Mouse (Mus musculus) heart, embryonic 16.5 days (tissue): ENCODE measurements around the gene Dnah10. TPM values are rescaled to one million over a fixed set of nuclear protein-coding genes. Genes with fewer than 3 reads are reported as not detected.

Source experiments
- ATAC-seq: fragments of 200-750 bp; cut with Nextera tagmentation; replicated peaks from 2 replicates; pipeline ENCODE4 v1.8.0; 2017; ENCODE audit warnings: moderate number of reproducible peaks; ENCODE audit not compliant: insufficient read depth, low FRiP score; ENCODE audit errors: extremely low read depth
- H3K27ac ChIP-seq: fragments of 300-500 bp; sonication (generic); 2 replicates; pipeline ENCODE4 v1.5.1; 2014; ENCODE audit warnings: mild to moderate bottlenecking, low read length, control low read depth, moderate library complexity
- H3K27me3 ChIP-seq: fragments of 300-500 bp; sonication (generic); 2 replicates; pipeline ENCODE4 v1.6.1; 2014; ENCODE audit warnings: low read length, mixed read lengths; ENCODE audit not compliant: control insufficient read depth, insufficient read depth
- H3K36me3 ChIP-seq: fragments of 300-500 bp; sonication (generic); 2 replicates; pipeline ENCODE4 v1.6.1; 2014; ENCODE audit not compliant: control insufficient read depth, insufficient read depth
- H3K4me1 ChIP-seq: fragments of 300-500 bp; sonication (generic); 2 replicates; pipeline ENCODE4 v1.6.1; 2014; ENCODE audit warnings: low read length, mixed read lengths; ENCODE audit not compliant: control insufficient read depth, insufficient read depth
- H3K4me2 ChIP-seq: fragments of 300-500 bp; sonication (generic); 2 replicates; pipeline ENCODE4 v1.6.1; 2014; ENCODE audit warnings: low read depth, mild to moderate bottlenecking, control low read depth, low read length
- H3K4me3 ChIP-seq: fragments of 300-500 bp; sonication (generic); 2 replicates; pipeline ENCODE4 v1.5.1; 2014; ENCODE audit warnings: mild to moderate bottlenecking, control low read depth, low read length
- H3K9ac ChIP-seq: fragments of 300-500 bp; sonication (generic); 2 replicates; pipeline ENCODE4 v1.6.1; 2014; ENCODE audit warnings: low read length, control low read depth
- H3K9me3 ChIP-seq: fragments of 300-500 bp; sonication (generic); replicated peaks from 2 replicates; pipeline ENCODE4 v1.6.1; 2016; ENCODE audit warnings: low read length; ENCODE audit not compliant: control insufficient read depth
- WGBS: fragments of 180-500 bp; shearing (Covaris S2); extraction: QIAGEN DNeasy Blood & Tissue Kit; methylation state at CpG from one replicate; pipeline ENCODE4 v1.1.7; 2014; 5-methylcytosine and 5-hydroxymethylcytosine counted together
- polyA plus RNA-seq: library from polyadenylated mRNA; unstranded; fragments of >200 nt; fragmentation: Nextera tagmentation; extraction: Ambion mirVana; gene quantifications from 2 replicates; pipeline ENCODE4 v1.2.1, GENCODE M21; 2015

The Dnah10 gene
- polyA plus RNA-seq, 1 experiment from 2014 or later, result 0.09 TPM

GRCm38 (mm10) chr5:124779926-124780325, 55.0 kb downstream of the Dnah10 start:
- H3K4me1 ChIP-seq, result no peaks in the 10 kb centered on the region
- no peaks in the 10 kb centered on the region for H3K36me3 ChIP-seq
- H3K4me3 ChIP-seq, result no peak overlapping the region
- no peak overlapping the region for H3K9ac ChIP-seq
- H3K27me3 ChIP-seq, result no peaks in the 10 kb centered on the region
- no peak overlapping the region for H3K27ac ChIP-seq
- no peak for ATAC-seq
- H3K4me2 ChIP-seq, result no peak overlapping the region
- WGBS, result 74% methylated on average over 7 of the region's 7 CpGs
- no peaks in the 10 kb centered on the region for H3K9me3 ChIP-seq

- WGBS, result 60% methylated on average over 8 of the region's 8 CpGs
- Histone ChIP-seq H3K4me3 (no peak overlapping the region), H3K4me2 (no peak overlapping the region), H3K27me3 (no peaks in the 10 kb centered on the region), H3K9me3 (peaks cover 6% of the 10 kb centered on the region), H3K4me1 (no peaks in the 10 kb centered on the region), H3K36me3 (no peaks in the 10 kb centered on the region), H3K27ac (no peak overlapping the region), H3K9ac (no peak overlapping the region)
- ATAC-seq, result no peak
Measured at GRCm38 (mm10) chr5:124781696-124782095, 56.8 kb downstream of the Dnah10 start.

- Histone ChIP-seq H3K27ac (no peak overlapping the region), H3K4me3 (no peak overlapping the region), H3K9ac (no peak overlapping the region), H3K4me1 (no peaks in the 10 kb centered on the region), H3K4me2 (no peak overlapping the region), H3K36me3 (no peaks in the 10 kb centered on the region), H3K27me3 (no peaks in the 10 kb centered on the region), H3K9me3 (peaks cover 6% of the 10 kb centered on the region)
- WGBS, result 74% methylated on average over 7 of the region's 7 CpGs
- no peak for ATAC-seq
Measured at GRCm38 (mm10) chr5:124785650-124786049, 60.8 kb downstream of the Dnah10 start.

- no peak overlapping the region for H3K9ac ChIP-seq
- H3K36me3 ChIP-seq, result no peaks in the 10 kb centered on the region
- H3K27ac ChIP-seq, result no peak overlapping the region
- H3K9me3 ChIP-seq, result no peaks in the 10 kb centered on the region
- no peak overlapping the region for H3K4me2 ChIP-seq
- WGBS, result 86% methylated on average over 7 of the region's 7 CpGs
- H3K27me3 ChIP-seq, result no peaks in the 10 kb centered on the region
- no peaks in the 10 kb centered on the region for H3K4me1 ChIP-seq
- no peak overlapping the region for H3K4me3 ChIP-seq
- ATAC-seq, result no peak
Measured at GRCm38 (mm10) chr5:124792112-124792511, 67.2 kb downstream of the Dnah10 start.

GRCm38 (mm10) chr5:124809708-124810366, 85.0 kb downstream of the Dnah10 start:
- peaks cover 2% of the 10 kb centered on the region; the same call in 1 of the 2 replicates for H3K27me3 ChIP-seq
- H3K9me3 ChIP-seq, result no peaks in the 10 kb centered on the region
- no peak for ATAC-seq
- H3K4me1 ChIP-seq, result no peaks in the 10 kb centered on the region
- WGBS, result 76% methylated on average over 4 of the region's 4 CpGs
- H3K4me3 ChIP-seq, result no peak overlapping the region
- no peak overlapping the region for H3K4me2 ChIP-seq
- H3K36me3 ChIP-seq, result no peaks in the 10 kb centered on the region
- H3K9ac ChIP-seq, result no peak overlapping the region
- no peak overlapping the region for H3K27ac ChIP-seq

GRCm38 (mm10) chr5:124812466-124812865, 87.6 kb downstream of the Dnah10 start:
- Histone ChIP-seq H3K9ac (no peak overlapping the region), H3K4me2 (no peak overlapping the region), H3K4me1 (no peaks in the 10 kb centered on the region), H3K36me3 (no peaks in the 10 kb centered on the region), H3K4me3 (no peak overlapping the region), H3K9me3 (no peaks in the 10 kb centered on the region), H3K27ac (no peak overlapping the region), H3K27me3 (no peaks in the 10 kb centered on the region; the same call in 1 of the 2 replicates)
- WGBS, result 69% methylated on average over 12 of the region's 12 CpGs
- ATAC-seq, result no peak

GRCm38 (mm10) chr5:124814797-124815196, 89.9 kb downstream of the Dnah10 start:
- Histone ChIP-seq H3K36me3 (no peaks in the 10 kb centered on the region), H3K27ac (no peak overlapping the region), H3K4me1 (no peaks in the 10 kb centered on the region), H3K27me3 (no peaks in the 10 kb centered on the region; the same call in 1 of the 2 replicates), H3K9me3 (peaks cover 5% of the 10 kb centered on the region; the same call in 1 of the 2 replicates), H3K4me3 (no peak overlapping the region), H3K4me2 (no peak overlapping the region), H3K9ac (no peak overlapping the region)
- ATAC-seq, result no peak
- WGBS, result 54% methylated on average over 5 of the region's 5 CpGs

- H3K27me3 ChIP-seq, result peaks cover 4% of the 10 kb centered on the region; the same call in 1 of the 2 replicates
- 69% methylated on average over 15 of the region's 15 CpGs for WGBS
- H3K4me3 ChIP-seq, result no peak overlapping the region
- no peaks in the 10 kb centered on the region for H3K36me3 ChIP-seq
- no peaks in the 10 kb centered on the region for H3K4me1 ChIP-seq
- peaks cover 5% of the 10 kb centered on the region; the same call in 1 of the 2 replicates for H3K9me3 ChIP-seq
- no peak for ATAC-seq
- H3K9ac ChIP-seq, result no peak overlapping the region
- H3K27ac ChIP-seq, result no peak overlapping the region
- H3K4me2 ChIP-seq, result no peak overlapping the region
Measured at GRCm38 (mm10) chr5:124817050-124817449, 92.2 kb downstream of the Dnah10 start.

- no peak for ATAC-seq
- no peaks in the 10 kb centered on the region for H3K4me1 ChIP-seq
- no peak overlapping the region for H3K4me2 ChIP-seq
- no peak overlapping the region for H3K9ac ChIP-seq
- peaks cover 17% of the 10 kb centered on the region for H3K27me3 ChIP-seq
- H3K36me3 ChIP-seq, result no peaks in the 10 kb centered on the region
- no peak overlapping the region for H3K4me3 ChIP-seq
- no peak overlapping the region for H3K27ac ChIP-seq
- 74% methylated on average over 18 of the region's 18 CpGs for WGBS
- peaks cover 5% of the 10 kb centered on the region; the same call in 1 of the 2 replicates for H3K9me3 ChIP-seq
Measured at GRCm38 (mm10) chr5:124822128-124822894, 97.4 kb downstream of the Dnah10 start.
